Mouse (Mus musculus) MEL (cell line): ENCODE measurements around the gene Hccs. TPM values are rescaled to one million over a fixed set of nuclear protein-coding genes. Genes with fewer than 3 reads are reported as not detected.

ENCODE experiments used
- DNase-seq: peaks from one replicate; pipeline ENCODE4 v3.0.0; 2011; ENCODE audit warnings: low read depth, low spot score
- H3K27ac ChIP-seq: 2 replicates; pipeline ENCODE4 v1.5.1; 2012; ENCODE audit warnings: low read depth, mild to moderate bottlenecking, control low read depth, low read length, moderate library complexity; ENCODE audit not compliant: control insufficient read depth
- H3K27me3 ChIP-seq, 2 experiments: fragments of 150-350 bp in 1 of 2; sonication (generic) in 1 of 2; 2 replicates each; pipeline ENCODE4 v1.6.1; 2012; ENCODE audit warnings: low read length in 2 of 2, mild to moderate bottlenecking in 2 of 2, improper control_type of control experiment in 1 of 2, moderate library complexity in 1 of 2; ENCODE audit not compliant: insufficient read depth in 2 of 2, control insufficient read depth in 1 of 2
- H3K36me3 ChIP-seq, 2 experiments: 2 replicates each; pipeline ENCODE4 v1.6.1; 2012 to 2014; ENCODE audit warnings: low read length in 2 of 2, improper control_type of control experiment in 1 of 2, inconsistent platforms in 1 of 2, mild to moderate bottlenecking in 1 of 2; ENCODE audit not compliant: insufficient read depth in 2 of 2, control insufficient read depth in 1 of 2
- H3K4me1 ChIP-seq, 2 experiments: fragments of 150-350 bp in 1 of 2; sonication (generic) in 1 of 2; 2 replicates each; pipeline ENCODE4 v1.6.1; 2012; ENCODE audit warnings: low read length in 2 of 2, improper control_type of control experiment in 1 of 2, mild to moderate bottlenecking in 1 of 2; ENCODE audit not compliant: insufficient read depth in 2 of 2, control insufficient read depth in 1 of 2
- H3K4me3 ChIP-seq, 2 experiments: fragments of 150-350 bp in 1 of 2; sonication (generic) in 1 of 2; 2 replicates each; pipeline ENCODE4 v1.5.1; 2012; ENCODE audit warnings: low read depth in 2 of 2, low read length in 2 of 2, mild to moderate bottlenecking in 2 of 2, moderate library complexity in 2 of 2, control low read depth in 1 of 2, improper control_type of control experiment in 1 of 2; ENCODE audit not compliant: control insufficient read depth in 1 of 2, insufficient read depth in 1 of 2
- H3K79me2 ChIP-seq: 2 replicates; pipeline ENCODE4 v1.6.1; 2012; ENCODE audit warnings: mild to moderate bottlenecking, low read length, moderate library complexity; ENCODE audit not compliant: control insufficient read depth, poor library complexity, insufficient read depth
- H3K9ac ChIP-seq: 2 replicates; pipeline ENCODE4 v1.6.1; 2012; ENCODE audit warnings: low read depth, mild to moderate bottlenecking, control low read depth, low read length, moderate library complexity; ENCODE audit not compliant: control insufficient read depth, poor library complexity, severe bottlenecking
- H3K9me3 ChIP-seq: fragments of 150-350 bp; sonication (generic); replicated peaks from 2 replicates; pipeline ENCODE4 v1.6.1; 2012; ENCODE audit warnings: mild to moderate bottlenecking, low read length, improper control_type of control experiment, moderate library complexity; ENCODE audit not compliant: insufficient read depth
- CHD2 ChIP-seq: IDR thresholded peaks from 2 replicates; pipeline ENCODE4 v1.6.1; 2011; ENCODE audit warnings: low read length, improper control_type of control experiment
- EP300 ChIP-seq, 2 experiments: IDR thresholded peaks; 2 replicates each; pipeline ENCODE4 v1.6.1; 2011; ENCODE audit warnings: improper control_type of control experiment in 2 of 2, low read length in 2 of 2, low read depth in 1 of 2, mild to moderate bottlenecking in 1 of 2
- GATA1 ChIP-seq: IDR thresholded peaks from 2 replicates; pipeline ENCODE4 v1.6.1; 2011; ENCODE audit warnings: low read depth, low read length, improper control_type of control experiment
- MAX ChIP-seq: IDR thresholded peaks from 2 replicates; pipeline ENCODE4 v1.6.1; 2011; ENCODE audit warnings: low read length, improper control_type of control experiment
- POLR2A ChIP-seq, 2 experiments: IDR thresholded peaks; 2 replicates each; pipeline ENCODE4 v1.6.1; 2011 to 2012; ENCODE audit warnings: low read length in 2 of 2, mild to moderate bottlenecking in 2 of 2, control low read depth in 1 of 2, improper control_type of control experiment in 1 of 2, low read depth in 1 of 2, moderate library complexity in 1 of 2; ENCODE audit not compliant: control insufficient read depth in 1 of 2, insufficient read depth in 1 of 2, poor library complexity in 1 of 2
- SMC3 ChIP-seq: IDR thresholded peaks from 2 replicates; pipeline ENCODE4 v1.6.1; 2011; ENCODE audit warnings: low read depth, low read length, improper control_type of control experiment
- TAL1 ChIP-seq: IDR thresholded peaks from 2 replicates; pipeline ENCODE4 v1.6.1; 2012; ENCODE audit warnings: mild to moderate bottlenecking, inconsistent platforms, low read length, moderate library complexity, mixed read lengths
- TCF12 ChIP-seq: IDR thresholded peaks from 2 replicates; pipeline ENCODE4 v1.6.1; 2014; ENCODE audit warnings: low read depth, mild to moderate bottlenecking, inconsistent platforms, low read length, improper control_type of control experiment, moderate library complexity
- UBTF ChIP-seq: IDR thresholded peaks from 2 replicates; pipeline ENCODE4 v1.6.1; 2012; ENCODE audit warnings: low read depth, mild to moderate bottlenecking, inconsistent platforms, low read length, improper control_type of control experiment, moderate library complexity, borderline replicate concordance; ENCODE audit not compliant: insufficient read depth
- polyA plus RNA-seq, 2 experiments: library from polyadenylated mRNA; stranded (reverse) in 1 of 2; unstranded in 1 of 2; fragments of >175 nt in 1 of 2; fragments of >200 nt in 1 of 2; gene quantifications; 2 replicates each; pipeline versions ENCODE4 v1.2.1 to v1.2.4; 2012; ENCODE audit warnings: low replicate concordance in 2 of 2, low read depth in 1 of 2; ENCODE audit not compliant: insufficient read length in 2 of 2, insufficient read depth in 1 of 2, missing spikeins in 1 of 2
- total RNA-seq: library from RNA; depleted of rRNA; stranded (reverse); fragments of 300-350 nt; gene quantifications from 2 replicates; pipeline ENCODE4 v1.2.3, GENCODE M21; 2012; rRNA removed

Hccs gene
- total and polyA plus RNA-seq, 3 experiments: 67.0 to 70.5 TPM; not detected in 1

- DNase-seq: peak; percentile 27
Observed at GRCm38 (mm10) chrX:169220064-169220463, 100.1 kb downstream of the Hccs start.

GRCm38 (mm10) chrX:169210019-169210418 is 110.2 kb downstream of the Hccs start:
- no peaks in the 10 kb centered on the region for H3K9me3 ChIP-seq
- H3K79me2 ChIP-seq: no peaks in the 10 kb centered on the region
- no peak overlapping the region for H3K4me3 ChIP-seq
- no peaks in the 10 kb centered on the region for H3K27me3 ChIP-seq
- peaks cover 0 to 4% of the 10 kb centered on the region in 2 experiments; a peak in 1 of 4 replicates for H3K36me3 ChIP-seq
- H3K27ac ChIP-seq: no peak overlapping the region
- no peak overlapping the region for H3K9ac ChIP-seq
- H3K4me1 ChIP-seq: no peaks in the 10 kb centered on the region; a peak in 1 of 4 replicates
- TF ChIP-seq SMC3: no peak
- no peak for DNase-seq

More at GRCm38 (mm10) chrX:169220064-169220463, 100.1 kb downstream of the Hccs start:
- no peak overlapping the region for H3K9ac ChIP-seq
- H3K4me3 ChIP-seq: no peak overlapping the region
- H3K27me3 ChIP-seq: no peaks in the 10 kb centered on the region
- peaks cover 0 to 23% of the 10 kb centered on the region in 2 experiments; a peak in 2 of 4 replicates for H3K36me3 ChIP-seq
- TF ChIP-seq POLR2A (IDR thresholded peaks at IDR 0.05; ENCODE audit: control insufficient read depth in 1 of 2, insufficient read depth in 1 of 2, low read depth in 1 of 2, low read length in 2 of 2, poor library complexity in 1 of 2) (no peak), TCF12 (0 out of 2 replicates have a peak, but pooled peaks have one; percentile 29), GATA1 (0 out of 2 replicates have a peak, but pooled peaks have one; percentile 36), TAL1 (peak; percentile 50), CHD2 (no peak), MAX (no peak), UBTF (no peak), EP300 (IDR thresholded peaks at IDR 0.05; ENCODE audit: low read depth in 1 of 2, low read length in 2 of 2) (0 out of 4 replicates have a peak, but pooled peaks have one; percentile 25 to 26)
- peaks cover 5 to 11% of the 10 kb centered on the region in 2 experiments for H3K4me1 ChIP-seq
- no peaks in the 10 kb centered on the region for H3K9me3 ChIP-seq
- no peaks in the 10 kb centered on the region for H3K79me2 ChIP-seq
- no peak overlapping the region for H3K27ac ChIP-seq

Other genes starting within 250 kb of the Hccs start
- not detected in 2 replicates for gene Amelx, start 133.2 kb downstream of the Hccs start, total RNA-seq
- gene Amelx, start 133.2 kb downstream of the Hccs start, polyA plus RNA-seq: not detected